Mouse (Mus musculus) embryonic facial prominence, embryonic 12.5 days (tissue): Measurements from ENCODE around the gene Arrb2. TPM values are rescaled to one million over a fixed set of nuclear protein-coding genes. Genes with fewer than 3 reads are reported as not detected.
"Not testable (repeated sequence)": the region's sequence is repeated elsewhere in the genome, so short reads cannot be mapped to it uniquely, and the experiment has no call there.

ENCODE experiments used
- ATAC-seq: fragments of 200-750 bp; cut with Nextera tagmentation; 2 replicates; pipeline ENCODE4 v1.8.0; 2017; ENCODE audit not compliant: insufficient number of reproducible peaks, insufficient read depth, low FRiP score, low TSS enrichment
- H3K27ac ChIP-seq: fragments of 300-500 bp; sonication (generic); 2 replicates; pipeline ENCODE4 v1.5.1; 2016; ENCODE audit warnings: mild to moderate bottlenecking
- H3K27me3 ChIP-seq: fragments of 300-500 bp; sonication (generic); 2 replicates; pipeline ENCODE4 v1.6.1; 2016; ENCODE audit warnings: mild to moderate bottlenecking, moderate library complexity
- H3K36me3 ChIP-seq: fragments of 300-500 bp; sonication (generic); 2 replicates; pipeline ENCODE4 v1.6.1; 2016; ENCODE audit warnings: mild to moderate bottlenecking
- H3K4me1 ChIP-seq: fragments of 300-500 bp; sonication (generic); 2 replicates; pipeline ENCODE4 v1.6.1; 2016
- H3K4me2 ChIP-seq: fragments of 300-500 bp; sonication (generic); replicated peaks from 2 replicates; pipeline ENCODE4 v1.6.1; 2016; ENCODE audit warnings: mild to moderate bottlenecking, moderate library complexity
- H3K4me3 ChIP-seq: fragments of 300-500 bp; sonication (generic); 2 replicates; pipeline ENCODE4 v1.5.1; 2016; ENCODE audit warnings: mild to moderate bottlenecking
- H3K9ac ChIP-seq: fragments of 300-500 bp; sonication (generic); 2 replicates; pipeline ENCODE4 v1.6.1; 2016; ENCODE audit warnings: mild to moderate bottlenecking, moderate library complexity
- H3K9me3 ChIP-seq: fragments of 300-500 bp; sonication (generic); 2 replicates; pipeline ENCODE4 v1.6.1; 2016; ENCODE audit warnings: mild to moderate bottlenecking, moderate library complexity
- WGBS: fragments of 180-500 bp; shearing (Covaris S2); methylation state at CpG from one replicate; pipeline ENCODE4 v1.1.7; 2016; 5-methylcytosine and 5-hydroxymethylcytosine counted together
- polyA plus RNA-seq: library from polyadenylated mRNA; unstranded; fragments of >200 nt; fragmentation: Nextera tagmentation; extraction: Ambion mirVana; gene quantifications from 2 replicates; pipeline ENCODE4 v1.2.1, GENCODE M21; 2016

The Arrb2 gene
- 21.7 and 23.7 TPM in 2 replicates for polyA plus RNA-seq

DNA sequence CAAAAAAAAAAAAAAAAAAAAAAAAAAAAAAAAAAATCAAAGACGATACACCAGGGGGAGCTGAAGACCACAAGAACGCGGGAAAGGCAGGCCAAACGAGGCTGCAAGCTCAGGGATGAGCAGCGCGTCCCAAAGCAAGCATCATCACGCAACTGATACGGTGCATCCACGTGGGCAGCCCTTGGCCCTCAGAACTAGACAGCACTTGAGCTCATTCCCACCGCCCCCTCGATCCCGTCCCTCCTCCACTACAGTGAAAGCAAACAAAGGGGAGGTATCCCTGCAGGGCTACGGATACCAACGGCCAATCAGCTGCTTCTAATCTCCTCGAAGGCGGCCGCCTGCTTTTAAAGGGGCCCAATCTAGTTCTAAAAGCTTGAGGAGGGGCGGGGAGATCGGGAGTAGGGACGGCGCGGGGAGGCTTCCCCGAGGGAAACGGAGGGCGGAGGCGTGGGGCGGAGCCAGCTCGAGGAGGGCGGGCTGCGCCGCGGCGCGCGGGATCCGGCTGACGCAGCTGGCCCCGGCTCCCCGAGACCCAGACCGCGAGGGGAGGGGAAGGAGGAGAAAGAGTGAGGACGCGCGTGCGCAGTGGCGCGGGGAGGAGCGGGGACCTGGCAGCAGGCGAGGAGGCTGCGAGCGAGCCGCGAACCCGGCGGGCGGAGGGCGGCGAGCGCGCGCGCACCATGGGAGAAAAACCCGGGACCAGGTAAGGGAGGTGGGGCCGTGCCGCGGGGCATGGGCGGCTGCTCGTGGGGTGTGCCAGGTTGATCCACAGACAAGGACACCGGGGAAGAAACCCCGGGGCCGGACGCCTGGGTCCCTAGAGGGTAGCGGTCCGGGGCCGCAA is at the start of gene Arrb2:
Gene Arrb2, plus strand, starts transcription at position 588 of the 847 bp plus-strand sequence.
- H3K4me2 ChIP-seq: peak within 1 kb of the TSS; percentile 81
- peaks cover 14% of the 10 kb centered on the region for H3K36me3 ChIP-seq
- ATAC-seq: peak; percentile 96
- WGBS: 1% methylated on average over 73 of the region's 75 CpGs
- peak within 1 kb of the TSS; percentile 76 for H3K4me3 ChIP-seq
- H3K9me3 ChIP-seq: no peaks in the 10 kb centered on the region
- H3K27ac ChIP-seq: peak within 1 kb of the TSS; percentile 83
- H3K4me1 ChIP-seq: peaks cover 15% of the 10 kb centered on the region
- H3K9ac ChIP-seq: peak within 1 kb of the TSS; percentile 81
- no peaks in the 10 kb centered on the region for H3K27me3 ChIP-seq

GRCm38 (mm10) chr11:70384136-70384535 is 48.3 kb upstream of the Arrb2 start:
- Histone ChIP-seq H3K4me2 (no peak overlapping the region), H3K4me3 (no peak overlapping the region), H3K27me3 (no peaks in the 10 kb centered on the region), H3K36me3 (0 out of 2 replicates have a peak, but pooled peaks cover 18% of the 10 kb centered on the region), H3K9me3 (no peaks in the 10 kb centered on the region), H3K27ac (no peak overlapping the region), H3K9ac (no peak overlapping the region), H3K4me1 (no peaks in the 10 kb centered on the region)
- WGBS: 93% methylated on average over 3 of the region's 3 CpGs
- ATAC-seq: no peak

- Histone ChIP-seq H3K4me2 (no peak overlapping the region), H3K27me3 (no peaks in the 10 kb centered on the region), H3K9ac (no peak overlapping the region), H3K4me1 (no peaks in the 10 kb centered on the region), H3K27ac (no peak overlapping the region), H3K9me3 (no peaks in the 10 kb centered on the region), H3K4me3 (no peak overlapping the region), H3K36me3 (peaks cover 36% of the 10 kb centered on the region)
- no peak for ATAC-seq
- WGBS: 82% methylated on average over 5 of the region's 5 CpGs
These were observed 45.0 kb upstream of the Arrb2 start for GRCm38 (mm10) chr11:70387436-70387835.

GRCm38 (mm10) chr11:70389421-70389820 is 43.0 kb upstream of the Arrb2 start:
- Histone ChIP-seq H3K27ac (no peak overlapping the region), H3K4me2 (no peak overlapping the region), H3K36me3 (peaks cover 56% of the 10 kb centered on the region), H3K27me3 (no peaks in the 10 kb centered on the region), H3K9me3 (no peaks in the 10 kb centered on the region), H3K4me3 (no peak overlapping the region), H3K4me1 (no peaks in the 10 kb centered on the region), H3K9ac (no peak overlapping the region)
- WGBS: 92% methylated on average over 5 of the region's 5 CpGs
- no peak for ATAC-seq

GRCm38 (mm10) chr11:70403598-70403997 is 28.8 kb upstream of the Arrb2 start:
- H3K27me3 ChIP-seq: no peaks in the 10 kb centered on the region
- H3K9ac ChIP-seq: no peak overlapping the region
- no peak overlapping the region for H3K27ac ChIP-seq
- 86% methylated on average over 2 of the region's 2 CpGs for WGBS
- no peak overlapping the region for H3K4me3 ChIP-seq
- H3K9me3 ChIP-seq: no peaks in the 10 kb centered on the region
- ATAC-seq: no peak
- H3K36me3 ChIP-seq: peaks cover 36% of the 10 kb centered on the region
- H3K4me2 ChIP-seq: no peak overlapping the region
- peaks cover 7% of the 10 kb centered on the region for H3K4me1 ChIP-seq

GRCm38 (mm10) chr11:70409594-70410296 is 22.7 kb upstream of the Arrb2 start, which contains the start of gene Pelp1:
Pelp1 (minus strand) TSS chr11:70410031.
- H3K4me2 ChIP-seq: peak within 1 kb of the TSS; percentile 85
- H3K36me3 ChIP-seq: peaks cover 7% of the 10 kb centered on the region; the same call in 1 of the 2 replicates
- no peaks in the 10 kb centered on the region for H3K27me3 ChIP-seq
- H3K9me3 ChIP-seq: no peaks in the 10 kb centered on the region
- ATAC-seq: peak; percentile 98
- under 1% methylated on average over 59 of the region's 59 CpGs for WGBS
- peaks cover 18% of the 10 kb centered on the region for H3K4me1 ChIP-seq
- peak within 1 kb of the TSS; percentile 99 for H3K9ac ChIP-seq
- peak within 1 kb of the TSS; percentile 82 for H3K27ac ChIP-seq
- H3K4me3 ChIP-seq: peak within 1 kb of the TSS; percentile 100

DNA sequence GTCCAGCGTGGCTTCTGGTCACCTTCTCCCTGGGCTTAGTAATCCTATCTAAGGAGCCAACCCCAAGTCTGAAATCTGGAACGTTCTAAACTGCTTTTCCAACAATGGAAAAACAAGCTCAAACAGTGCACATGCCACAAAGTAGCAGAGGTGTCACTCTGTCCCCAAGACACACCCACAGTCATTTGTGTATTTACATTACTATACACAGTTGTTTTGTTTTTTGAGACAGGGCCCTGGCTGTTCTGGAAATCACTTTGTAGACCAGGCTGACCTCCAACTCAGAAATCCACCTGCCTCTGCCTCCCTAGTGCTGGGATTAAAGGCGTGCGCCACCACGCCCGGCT is 22.2 kb upstream of the Arrb2 start:
- H3K9ac ChIP-seq: peak overlapping the region; percentile 99; the same call in 1 of the 2 replicates
- H3K27ac ChIP-seq: 0 out of 2 replicates have a peak overlapping the region, but pooled peaks have one; percentile 82
- H3K27me3 ChIP-seq: no peaks in the 10 kb centered on the region
- H3K9me3 ChIP-seq: no peaks in the 10 kb centered on the region
- peaks cover 4% of the 10 kb centered on the region; the same call in 1 of the 2 replicates for H3K36me3 ChIP-seq
- ATAC-seq: no peak
- WGBS: 63% methylated on average over 6 of the region's 6 CpGs
- peak overlapping the region; percentile 85 for H3K4me2 ChIP-seq
- peaks cover 18% of the 10 kb centered on the region for H3K4me1 ChIP-seq
- peak overlapping the region; percentile 100 for H3K4me3 ChIP-seq

DNA sequence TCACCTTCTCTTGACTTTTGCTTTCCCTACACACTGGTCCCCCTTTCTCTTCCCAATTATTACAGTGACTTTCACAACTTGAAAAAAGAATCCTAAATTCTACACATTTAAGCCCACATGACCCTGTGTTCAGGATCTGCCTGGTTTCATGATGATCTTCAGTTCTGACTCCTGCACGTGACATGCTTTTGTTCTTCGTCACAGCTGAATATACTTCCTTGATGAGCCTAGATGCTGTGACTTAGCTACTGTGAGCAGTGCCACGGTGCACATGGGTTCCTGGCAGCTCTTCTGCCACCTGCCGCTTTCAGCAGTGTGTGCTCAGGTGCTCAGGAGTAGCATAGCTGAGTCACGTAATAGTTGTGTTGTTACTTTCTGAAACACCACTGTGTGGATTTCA is 19.8 kb upstream of the Arrb2 start:
- Histone ChIP-seq H3K9ac (no peak overlapping the region), H3K36me3 (no peaks in the 10 kb centered on the region), H3K9me3 (no peaks in the 10 kb centered on the region), H3K4me2 (no peak overlapping the region), H3K27ac (no peak overlapping the region), H3K4me3 (no peak overlapping the region), H3K4me1 (peaks cover 18% of the 10 kb centered on the region), H3K27me3 (no peaks in the 10 kb centered on the region)
- no peak for ATAC-seq
- 78% methylated on average over 5 of the region's 5 CpGs for WGBS

GRCm38 (mm10) chr11:70413961-70414360 is 18.5 kb upstream of the Arrb2 start:
- Histone ChIP-seq H3K9ac (no peak overlapping the region), H3K4me1 (peaks cover 7% of the 10 kb centered on the region), H3K27ac (no peak overlapping the region), H3K4me2 (no peak overlapping the region), H3K36me3 (no peaks in the 10 kb centered on the region), H3K4me3 (no peak overlapping the region), H3K9me3 (no peaks in the 10 kb centered on the region), H3K27me3 (no peaks in the 10 kb centered on the region)
- ATAC-seq: no peak
- 7% methylated on average over 3 of the region's 3 CpGs for WGBS

- no peak overlapping the region for H3K9ac ChIP-seq
- no peaks in the 10 kb centered on the region for H3K9me3 ChIP-seq
- H3K4me2 ChIP-seq: no peak overlapping the region
- no peaks in the 10 kb centered on the region for H3K27me3 ChIP-seq
- H3K4me1 ChIP-seq: no peaks in the 10 kb centered on the region
- no peaks in the 10 kb centered on the region for H3K36me3 ChIP-seq
- H3K27ac ChIP-seq: no peak overlapping the region
- H3K4me3 ChIP-seq: no peak overlapping the region
- 74% methylated on average over 4 of the region's 4 CpGs for WGBS
- no peak for ATAC-seq
These were observed 14.2 kb upstream of the Arrb2 start for GRCm38 (mm10) chr11:70418199-70418598.

- no peaks in the 10 kb centered on the region for H3K9me3 ChIP-seq
- H3K36me3 ChIP-seq: no peaks in the 10 kb centered on the region
- 72% methylated on average over 5 of the region's 5 CpGs for WGBS
- H3K9ac ChIP-seq: no peak overlapping the region
- H3K4me2 ChIP-seq: no peak overlapping the region
- H3K27ac ChIP-seq: no peak overlapping the region
- ATAC-seq: no peak
- H3K27me3 ChIP-seq: no peaks in the 10 kb centered on the region
- no peak overlapping the region for H3K4me3 ChIP-seq
- H3K4me1 ChIP-seq: no peaks in the 10 kb centered on the region
These were observed 12.9 kb upstream of the Arrb2 start for GRCm38 (mm10) chr11:70419486-70419885.

DNA sequence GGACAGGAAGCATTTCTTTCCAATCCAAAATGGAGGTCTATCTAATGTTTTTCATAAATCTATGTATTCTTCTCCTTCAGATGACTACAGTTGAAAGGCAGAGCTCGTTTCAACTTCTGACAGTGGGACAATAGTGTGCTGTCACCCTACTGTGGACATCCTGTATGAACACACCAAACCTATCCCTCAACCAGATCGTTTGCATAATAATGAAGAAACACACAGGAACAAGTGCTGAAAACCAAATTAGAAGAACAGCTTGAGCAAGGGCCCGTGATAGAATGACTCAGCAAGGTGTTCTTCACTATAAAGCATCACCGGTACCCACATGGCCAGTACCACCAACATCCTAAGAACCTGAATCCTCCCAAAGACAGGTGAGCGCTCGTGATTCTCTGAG is 5.8 kb upstream of the Arrb2 start:
- not testable (repeated sequence) for ATAC-seq, H3K4me2 ChIP-seq

More for the DNA sequence above, 5.8 kb upstream of the Arrb2 start:
- WGBS: 78% methylated on average over 6 of the region's 6 CpGs
- H3K9ac ChIP-seq, H3K27me3 ChIP-seq, H3K4me1 ChIP-seq, H3K27ac ChIP-seq, H3K9me3 ChIP-seq, H3K4me3 ChIP-seq, H3K36me3 ChIP-seq: not testable (repeated sequence)
